Mouse (Mus musculus): ENCODE data around the gene Foxo6. TPM values are rescaled to one million over a fixed set of nuclear protein-coding genes. Genes with fewer than 3 reads are reported as not detected.

Gene Foxo6
- polyA plus RNA-seq (2014; fragmentation: Nextera tagmentation; extraction: Ambion mirVana), result 0.12 and 0.38 TPM in 2 replicates

DNA sequence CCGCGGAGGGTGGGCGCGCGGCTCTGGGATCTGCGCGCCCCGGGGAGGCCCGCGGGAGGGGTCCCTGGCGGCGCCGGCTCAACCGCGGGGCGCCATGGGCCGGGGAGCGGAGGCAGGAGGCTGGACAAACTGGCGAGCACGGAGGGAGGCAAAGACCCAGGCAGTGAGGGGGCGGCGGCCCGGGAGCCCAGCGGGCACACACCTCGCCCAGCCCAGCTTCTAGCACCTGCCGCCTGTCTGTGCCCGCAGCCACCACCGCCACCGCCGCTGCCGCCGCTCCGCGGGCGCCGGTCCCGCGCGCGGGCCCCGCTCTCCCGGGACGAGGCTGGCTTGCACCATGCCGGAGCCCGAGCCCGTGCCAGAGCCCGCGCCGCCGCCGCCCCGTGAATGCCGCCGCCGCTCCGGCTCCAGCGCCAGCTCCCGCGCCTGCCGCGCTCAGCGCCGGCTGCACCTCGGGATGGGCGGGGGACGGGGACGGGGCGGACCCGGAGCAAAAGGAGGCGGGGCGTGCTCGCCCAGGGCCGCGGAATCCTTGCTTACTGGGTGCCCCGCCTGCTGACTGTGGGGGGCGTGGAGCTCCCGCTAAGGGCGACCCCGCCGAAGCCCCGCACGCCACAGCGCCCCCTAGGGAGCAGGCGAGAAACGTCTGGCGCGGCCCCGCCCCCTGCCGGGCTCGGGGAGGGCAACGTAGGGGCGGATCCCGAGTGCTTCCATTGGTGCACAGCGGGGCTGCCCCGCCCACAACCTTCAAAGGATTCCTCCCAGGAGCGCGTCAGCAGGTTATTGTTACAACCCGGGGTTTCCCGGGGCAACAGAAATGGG lies at the start of gene Foxo6:
Foxo6 (minus strand) TSS at position 60 of the 822 bp plus-strand sequence.
- Histone ChIP-seq H3K4me1 (ENCODE audit: control insufficient read depth, insufficient read depth, low read length) (peaks cover 15% of the 10 kb centered on the region), H3K4me2 (replicated peaks; ENCODE audit: low read depth, low read length) (peak within 1 kb of the TSS; percentile 99), H3K27ac (ENCODE audit: low read length) (no peak within 1 kb of the TSS), H3K27me3 (ENCODE audit: control insufficient read depth, insufficient read depth, low read length) (peaks cover 14% of the 10 kb centered on the region), H3K9me3 (ENCODE audit: control insufficient read depth, low read depth, low read length) (no peaks in the 10 kb centered on the region), H3K36me3 (ENCODE audit: control insufficient read depth, insufficient read depth, low read length) (no peaks in the 10 kb centered on the region), H3K4me3 (ENCODE audit: low read depth, low read length) (peak within 1 kb of the TSS; percentile 60), H3K9ac (replicated peaks; ENCODE audit: low read depth, low read length) (peak within 1 kb of the TSS; percentile 33; the same call in 1 of the 2 replicates)
- peak; percentile 91 for ATAC-seq (ENCODE audit: insufficient number of reproducible peaks, insufficient read depth, low FRiP score, low read depth)
- under 1% methylated on average over 77 of the region's 99 CpGs for WGBS

DNA sequence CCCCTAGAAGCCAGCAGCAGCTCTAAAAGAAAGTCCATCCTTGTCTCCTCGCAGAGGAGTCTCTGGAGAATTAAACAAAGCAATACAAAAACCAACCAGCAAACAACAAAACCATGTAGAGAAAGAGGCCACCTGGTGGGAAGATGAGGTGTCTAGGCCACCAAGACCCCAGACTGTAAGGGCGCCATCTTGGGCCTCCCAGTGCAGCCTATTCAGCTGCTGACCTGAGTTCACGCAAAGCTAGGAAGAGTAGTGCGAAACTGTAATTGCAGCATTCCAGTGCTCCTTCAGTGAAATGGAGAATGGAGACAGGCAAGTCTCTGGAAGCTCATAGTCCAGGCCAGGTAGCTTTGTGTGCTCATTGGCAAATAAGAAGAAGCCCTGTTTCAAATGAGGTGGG lies 47.2 kb upstream of the Foxo6 start:
- no peaks in the 10 kb centered on the region for H3K4me1 ChIP-seq (ENCODE audit: control insufficient read depth, insufficient read depth, low read length)
- no peaks in the 10 kb centered on the region for H3K27me3 ChIP-seq (ENCODE audit: control insufficient read depth, insufficient read depth, low read length)
- no peak overlapping the region for H3K27ac ChIP-seq (ENCODE audit: low read length)
- H3K9ac ChIP-seq (replicated peaks; ENCODE audit: low read depth, low read length), result no peak overlapping the region
- H3K4me3 ChIP-seq (ENCODE audit: low read depth, low read length), result no peak overlapping the region
- no peaks in the 10 kb centered on the region for H3K9me3 ChIP-seq (ENCODE audit: control insufficient read depth, low read depth, low read length)
- no peak overlapping the region for H3K4me2 ChIP-seq (replicated peaks; ENCODE audit: low read depth, low read length)
- WGBS, result 96% methylated on average over 4 of the region's 4 CpGs
- no peaks in the 10 kb centered on the region for H3K36me3 ChIP-seq (ENCODE audit: control insufficient read depth, insufficient read depth, low read length)
- no peak for ATAC-seq (ENCODE audit: insufficient number of reproducible peaks, insufficient read depth, low FRiP score, low read depth)

DNA sequence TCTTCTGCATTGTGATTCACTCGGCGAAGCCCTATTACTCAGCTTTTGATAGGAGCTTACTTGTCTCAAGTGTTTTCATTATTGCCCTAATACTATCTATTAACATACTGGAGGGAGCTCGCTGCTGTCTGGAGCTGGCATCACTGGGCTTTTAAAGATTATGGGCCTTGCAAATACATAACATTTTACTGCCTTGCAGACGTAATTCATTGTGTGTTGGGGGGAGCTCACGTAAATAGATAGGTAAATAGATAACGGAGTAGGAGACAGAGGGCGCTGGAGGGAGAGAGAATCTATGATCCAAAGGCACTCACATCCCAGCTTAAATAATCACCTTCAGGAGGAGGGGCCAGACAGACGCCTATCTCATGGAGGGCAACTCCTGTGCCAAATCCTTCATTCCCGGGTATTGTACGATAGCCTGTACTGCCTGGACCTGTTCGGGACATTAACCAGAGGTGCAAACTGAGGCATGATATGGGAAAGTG lies 45.8 kb upstream of the Foxo6 start:
- no peak for ATAC-seq (ENCODE audit: insufficient number of reproducible peaks, insufficient read depth, low FRiP score, low read depth)
- Histone ChIP-seq H3K27ac (ENCODE audit: low read length) (no peak overlapping the region), H3K27me3 (ENCODE audit: control insufficient read depth, insufficient read depth, low read length) (no peaks in the 10 kb centered on the region), H3K4me1 (ENCODE audit: control insufficient read depth, insufficient read depth, low read length) (no peaks in the 10 kb centered on the region), H3K36me3 (ENCODE audit: control insufficient read depth, insufficient read depth, low read length) (no peaks in the 10 kb centered on the region), H3K9me3 (ENCODE audit: control insufficient read depth, low read depth, low read length) (no peaks in the 10 kb centered on the region), H3K9ac (replicated peaks; ENCODE audit: low read depth, low read length) (no peak overlapping the region), H3K4me2 (replicated peaks; ENCODE audit: low read depth, low read length) (no peak overlapping the region), H3K4me3 (ENCODE audit: low read depth, low read length) (no peak overlapping the region)
- 33% methylated on average over 11 of the region's 11 CpGs for whole genome bisulfite sequencing

DNA sequence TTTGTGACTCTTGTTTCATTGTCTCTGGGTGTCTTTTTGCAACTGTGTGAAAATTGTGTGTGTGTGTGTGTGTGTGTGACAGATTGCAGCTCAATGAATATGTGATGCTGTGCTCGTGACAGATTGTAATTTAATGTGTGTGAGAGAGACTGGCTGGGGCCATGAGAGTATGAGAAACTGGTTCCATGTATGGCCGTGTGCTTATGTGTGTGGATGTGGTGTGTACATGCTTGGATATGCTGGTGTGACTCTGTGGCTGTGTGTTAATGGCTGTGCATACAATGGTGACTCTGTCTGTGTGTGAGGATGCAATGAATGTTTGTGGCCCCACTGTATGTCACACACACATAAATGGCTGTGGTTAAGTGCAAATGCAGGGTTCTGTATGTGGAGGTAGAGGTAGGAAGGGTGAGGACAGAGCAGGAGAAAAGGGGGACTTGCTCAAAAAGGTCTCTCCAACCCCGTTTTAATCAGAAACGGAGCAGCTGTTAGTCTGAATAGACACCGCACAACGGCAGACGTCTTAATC lies 45.3 kb upstream of the Foxo6 start:
- Histone ChIP-seq H3K9ac (replicated peaks; ENCODE audit: low read depth, low read length) (no peak overlapping the region), H3K4me3 (ENCODE audit: low read depth, low read length) (no peak overlapping the region), H3K4me1 (ENCODE audit: control insufficient read depth, insufficient read depth, low read length) (no peaks in the 10 kb centered on the region), H3K27me3 (ENCODE audit: control insufficient read depth, insufficient read depth, low read length) (no peaks in the 10 kb centered on the region), H3K36me3 (ENCODE audit: control insufficient read depth, insufficient read depth, low read length) (no peaks in the 10 kb centered on the region), H3K27ac (ENCODE audit: low read length) (no peak overlapping the region), H3K9me3 (ENCODE audit: control insufficient read depth, low read depth, low read length) (no peaks in the 10 kb centered on the region), H3K4me2 (replicated peaks; ENCODE audit: low read depth, low read length) (no peak overlapping the region)
- no peak for ATAC-seq (ENCODE audit: insufficient number of reproducible peaks, insufficient read depth, low FRiP score, low read depth)
- WGBS, result 52% methylated on average over 7 of the region's 7 CpGs

DNA sequence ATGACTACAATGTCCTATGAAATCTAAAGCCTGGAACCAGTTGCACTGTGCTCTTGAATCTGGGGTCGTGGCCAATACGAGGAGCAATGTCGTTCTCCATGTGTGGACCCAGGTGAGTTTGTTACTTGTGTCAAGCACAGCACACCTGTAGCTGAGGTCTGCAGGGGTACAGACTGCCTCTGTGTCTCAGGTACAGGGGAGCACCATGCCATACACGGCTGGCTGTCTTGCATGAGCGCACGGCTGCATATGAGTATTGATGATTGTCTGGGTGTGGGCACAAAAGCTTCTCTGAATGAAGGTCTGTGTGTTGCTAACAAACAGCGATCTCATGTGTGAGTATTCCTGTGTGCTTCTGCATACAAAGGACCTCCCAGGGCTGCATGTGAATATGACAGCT lies 44.8 kb upstream of the Foxo6 start:
- no peak overlapping the region for H3K4me2 ChIP-seq (replicated peaks; ENCODE audit: low read depth, low read length)
- no peak overlapping the region for H3K4me3 ChIP-seq (ENCODE audit: low read depth, low read length)
- H3K9ac ChIP-seq (replicated peaks; ENCODE audit: low read depth, low read length), result no peak overlapping the region
- no peaks in the 10 kb centered on the region for H3K9me3 ChIP-seq (ENCODE audit: control insufficient read depth, low read depth, low read length)
- no peaks in the 10 kb centered on the region for H3K4me1 ChIP-seq (ENCODE audit: control insufficient read depth, insufficient read depth, low read length)
- H3K27me3 ChIP-seq (ENCODE audit: control insufficient read depth, insufficient read depth, low read length), result no peaks in the 10 kb centered on the region
- no peak overlapping the region for H3K27ac ChIP-seq (ENCODE audit: low read length)
- 87% methylated on average over 7 of the region's 7 CpGs for WGBS
- ATAC-seq (ENCODE audit: insufficient number of reproducible peaks, insufficient read depth, low FRiP score, low read depth), result no peak
- no peaks in the 10 kb centered on the region for H3K36me3 ChIP-seq (ENCODE audit: control insufficient read depth, insufficient read depth, low read length)

DNA sequence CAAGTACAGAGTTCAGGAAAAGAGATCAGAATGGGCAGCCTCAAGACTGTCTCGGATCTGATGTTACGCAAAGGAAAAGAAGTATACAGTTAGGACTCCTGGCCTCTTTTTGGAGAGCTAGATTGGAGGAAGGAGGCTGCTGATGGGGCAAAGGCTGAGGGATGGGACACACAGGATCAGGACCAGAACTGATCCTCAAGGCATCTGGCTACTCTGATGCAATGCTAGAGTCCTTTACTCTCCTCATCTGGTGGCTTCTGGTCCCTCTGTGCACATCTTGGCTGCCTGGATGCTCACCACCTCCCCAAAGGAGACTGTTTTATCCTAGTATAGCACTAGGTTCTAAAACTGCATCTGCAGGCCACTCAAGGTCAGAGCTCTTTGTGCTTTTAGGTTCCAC lies 44.4 kb upstream of the Foxo6 start:
- H3K9ac ChIP-seq (replicated peaks; ENCODE audit: low read depth, low read length), result no peak overlapping the region
- no peak overlapping the region for H3K27ac ChIP-seq (ENCODE audit: low read length)
- no peak for ATAC-seq (ENCODE audit: insufficient number of reproducible peaks, insufficient read depth, low FRiP score, low read depth)
- no peaks in the 10 kb centered on the region for H3K27me3 ChIP-seq (ENCODE audit: control insufficient read depth, insufficient read depth, low read length)
- WGBS, result 98% methylated on average over 2 of the region's 2 CpGs
- H3K4me2 ChIP-seq (replicated peaks; ENCODE audit: low read depth, low read length), result no peak overlapping the region
- H3K9me3 ChIP-seq (ENCODE audit: control insufficient read depth, low read depth, low read length), result no peaks in the 10 kb centered on the region
- no peaks in the 10 kb centered on the region for H3K4me1 ChIP-seq (ENCODE audit: control insufficient read depth, insufficient read depth, low read length)
- H3K36me3 ChIP-seq (ENCODE audit: control insufficient read depth, insufficient read depth, low read length), result no peaks in the 10 kb centered on the region
- H3K4me3 ChIP-seq (ENCODE audit: low read depth, low read length), result no peak overlapping the region

DNA sequence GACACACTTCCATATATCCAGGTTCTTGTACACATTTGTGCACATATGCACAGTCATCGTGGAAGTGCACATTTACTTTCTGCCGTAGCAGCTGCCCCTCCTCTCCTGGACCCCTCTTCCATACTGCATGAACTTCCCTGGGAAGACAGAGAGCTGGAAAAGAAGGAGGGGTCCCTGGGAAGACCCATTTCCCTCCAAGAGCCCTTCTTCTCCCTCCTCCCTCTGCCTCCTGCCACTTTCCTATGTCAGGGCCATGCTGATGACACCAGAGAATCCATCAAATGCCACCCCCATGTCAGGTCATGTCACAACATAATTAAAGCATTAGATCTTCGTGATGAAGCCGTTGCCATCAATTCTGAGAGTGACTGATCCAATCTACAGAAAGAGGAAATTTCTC lies 38.6 kb upstream of the Foxo6 start:
- Histone ChIP-seq H3K27me3 (ENCODE audit: control insufficient read depth, insufficient read depth, low read length) (no peaks in the 10 kb centered on the region), H3K36me3 (ENCODE audit: control insufficient read depth, insufficient read depth, low read length) (no peaks in the 10 kb centered on the region), H3K27ac (ENCODE audit: low read length) (no peak overlapping the region), H3K4me2 (replicated peaks; ENCODE audit: low read depth, low read length) (no peak overlapping the region), H3K4me3 (ENCODE audit: low read depth, low read length) (no peak overlapping the region), H3K4me1 (ENCODE audit: control insufficient read depth, insufficient read depth, low read length) (no peaks in the 10 kb centered on the region), H3K9me3 (ENCODE audit: control insufficient read depth, low read depth, low read length) (no peaks in the 10 kb centered on the region), H3K9ac (replicated peaks; ENCODE audit: low read depth, low read length) (no peak overlapping the region)
- 57% methylated on average over 4 of the region's 4 CpGs for WGBS
- ATAC-seq (ENCODE audit: insufficient number of reproducible peaks, insufficient read depth, low FRiP score, low read depth), result no peak

DNA sequence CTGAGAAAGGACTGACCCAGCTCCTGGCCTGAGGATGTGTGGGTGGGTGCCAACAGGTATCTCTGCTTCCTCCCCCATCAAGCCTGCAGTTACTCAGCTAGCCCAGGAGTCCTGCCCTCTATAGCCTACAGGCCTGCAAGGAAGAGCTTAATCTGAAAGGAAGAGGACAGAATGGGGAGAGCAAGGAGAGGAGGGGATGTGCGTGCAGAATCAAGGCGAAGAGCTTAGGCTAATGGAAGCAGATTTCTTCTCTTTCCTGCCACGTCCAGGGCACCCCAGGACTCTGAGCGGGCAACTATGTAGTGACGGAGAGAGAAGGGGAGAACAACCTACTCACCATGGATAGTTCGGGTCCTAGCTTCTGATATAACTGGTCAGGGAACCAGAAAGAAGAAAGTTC lies 37.9 kb upstream of the Foxo6 start:
- no peaks in the 10 kb centered on the region for H3K27me3 ChIP-seq (ENCODE audit: control insufficient read depth, insufficient read depth, low read length)
- ATAC-seq (ENCODE audit: insufficient number of reproducible peaks, insufficient read depth, low FRiP score, low read depth), result no peak
- H3K4me2 ChIP-seq (replicated peaks; ENCODE audit: low read depth, low read length), result no peak overlapping the region
- H3K4me1 ChIP-seq (ENCODE audit: control insufficient read depth, insufficient read depth, low read length), result no peaks in the 10 kb centered on the region
- H3K9me3 ChIP-seq (ENCODE audit: control insufficient read depth, low read depth, low read length), result no peaks in the 10 kb centered on the region
- H3K27ac ChIP-seq (ENCODE audit: low read length), result no peak overlapping the region
- no peak overlapping the region for H3K4me3 ChIP-seq (ENCODE audit: low read depth, low read length)
- WGBS, result 74% methylated on average over 6 of the region's 6 CpGs
- no peak overlapping the region for H3K9ac ChIP-seq (replicated peaks; ENCODE audit: low read depth, low read length)
- H3K36me3 ChIP-seq (ENCODE audit: control insufficient read depth, insufficient read depth, low read length), result no peaks in the 10 kb centered on the region
